Mouse (Mus musculus): ENCODE measurements at regions not wholly inside any gene's neighbourhood (a gene's known extent, or its start where the extent isn't known, plus 50 kb on each side); places are given as distances from the start of the nearest gene placed in this dataset.

GRCm38 (mm10) chr3:121025546-121026157, 145.8 kb downstream of the Rwdd3 start:
- no peaks in the 10 kb centered on the region for H3K4me1 ChIP-seq (ENCODE audit: control insufficient read depth, insufficient read depth, low read length)
- 80% methylated on average over 9 of the region's 9 CpGs for WGBS
- TF ChIP-seq POLR2A (IDR thresholded peaks at IDR 0.05; ENCODE audit: borderline replicate concordance, control insufficient read depth, low read depth, low read length) (no peak), CTCF (IDR thresholded peaks at IDR 0.05; ENCODE audit: control insufficient read depth, insufficient read depth, low read length) (no peak)

DNA sequence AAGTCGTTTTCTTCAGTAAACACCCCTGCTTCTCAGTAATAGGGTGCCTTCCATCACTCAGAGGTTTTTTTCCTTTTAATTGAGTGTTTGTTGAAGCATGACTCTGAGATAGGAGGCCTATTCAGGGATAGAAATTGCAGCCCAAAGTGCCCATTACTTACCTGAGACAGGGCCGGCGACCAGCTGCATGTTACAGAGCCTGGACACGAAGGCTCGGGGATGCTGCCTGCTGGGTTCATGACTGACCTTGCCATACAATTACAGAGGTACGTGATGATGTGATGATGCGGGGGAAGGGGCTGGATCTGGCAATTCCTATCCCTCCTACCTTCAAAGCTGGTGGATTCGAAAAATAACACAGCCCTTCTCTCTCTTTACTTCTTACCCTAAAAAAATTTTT, 146.7 kb downstream of the Rwdd3 start:
- no peak overlapping the region for H3K4me3 ChIP-seq (replicated peaks; ENCODE audit: control insufficient read depth, low read depth, low read length)
- TF ChIP-seq POLR2A (IDR thresholded peaks at IDR 0.05; ENCODE audit: borderline replicate concordance, control insufficient read depth, low read depth, low read length) (no peak), CTCF (IDR thresholded peaks at IDR 0.05; ENCODE audit: control insufficient read depth, insufficient read depth, low read length) (no peak)
- no peak overlapping the region for H3K27ac ChIP-seq (ENCODE audit: control insufficient read depth, insufficient read depth, low read depth, low read length, poor library complexity)
- no peaks in the 10 kb centered on the region for H3K4me1 ChIP-seq (ENCODE audit: control insufficient read depth, insufficient read depth, low read length)
- 72% methylated on average over 8 of the region's 8 CpGs for WGBS

More at GRCm38 (mm10) chr3:121025546-121026157, 145.8 kb downstream of the Rwdd3 start:
- Histone ChIP-seq H3K4me3 (replicated peaks; ENCODE audit: control insufficient read depth, low read depth, low read length) (no peak overlapping the region), H3K27ac (ENCODE audit: control insufficient read depth, insufficient read depth, low read depth, low read length, poor library complexity) (no peak overlapping the region)

GRCm38 (mm10) chr3:121021126-121021848, 150.2 kb downstream of the Rwdd3 start:
- no peak overlapping the region for H3K27ac ChIP-seq (ENCODE audit: control insufficient read depth, insufficient read depth, low read depth, low read length, poor library complexity)
- no peaks in the 10 kb centered on the region for H3K4me1 ChIP-seq (ENCODE audit: control insufficient read depth, insufficient read depth, low read length)
- TF ChIP-seq CTCF (IDR thresholded peaks at IDR 0.05; ENCODE audit: control insufficient read depth, insufficient read depth, low read length) (no peak), POLR2A (IDR thresholded peaks at IDR 0.05; ENCODE audit: borderline replicate concordance, control insufficient read depth, low read depth, low read length) (no peak)
- WGBS: 74% methylated on average over 4 of the region's 4 CpGs
- no peak overlapping the region for H3K4me3 ChIP-seq (replicated peaks; ENCODE audit: control insufficient read depth, low read depth, low read length)

- H3K4me3 ChIP-seq (replicated peaks; ENCODE audit: control insufficient read depth, low read depth, low read length): no peak overlapping the region
- TF ChIP-seq CTCF (IDR thresholded peaks at IDR 0.05; ENCODE audit: control insufficient read depth, insufficient read depth, low read length) (no peak), POLR2A (IDR thresholded peaks at IDR 0.05; ENCODE audit: borderline replicate concordance, control insufficient read depth, low read depth, low read length) (no peak)
- no peak overlapping the region for H3K27ac ChIP-seq (ENCODE audit: control insufficient read depth, insufficient read depth, low read depth, low read length, poor library complexity)
- H3K4me1 ChIP-seq (ENCODE audit: control insufficient read depth, insufficient read depth, low read length): no peaks in the 10 kb centered on the region
- 86% methylated on average over 6 of the region's 6 CpGs for WGBS
Measured at GRCm38 (mm10) chr3:121009223-121009622, 162.3 kb downstream of the Rwdd3 start.

DNA sequence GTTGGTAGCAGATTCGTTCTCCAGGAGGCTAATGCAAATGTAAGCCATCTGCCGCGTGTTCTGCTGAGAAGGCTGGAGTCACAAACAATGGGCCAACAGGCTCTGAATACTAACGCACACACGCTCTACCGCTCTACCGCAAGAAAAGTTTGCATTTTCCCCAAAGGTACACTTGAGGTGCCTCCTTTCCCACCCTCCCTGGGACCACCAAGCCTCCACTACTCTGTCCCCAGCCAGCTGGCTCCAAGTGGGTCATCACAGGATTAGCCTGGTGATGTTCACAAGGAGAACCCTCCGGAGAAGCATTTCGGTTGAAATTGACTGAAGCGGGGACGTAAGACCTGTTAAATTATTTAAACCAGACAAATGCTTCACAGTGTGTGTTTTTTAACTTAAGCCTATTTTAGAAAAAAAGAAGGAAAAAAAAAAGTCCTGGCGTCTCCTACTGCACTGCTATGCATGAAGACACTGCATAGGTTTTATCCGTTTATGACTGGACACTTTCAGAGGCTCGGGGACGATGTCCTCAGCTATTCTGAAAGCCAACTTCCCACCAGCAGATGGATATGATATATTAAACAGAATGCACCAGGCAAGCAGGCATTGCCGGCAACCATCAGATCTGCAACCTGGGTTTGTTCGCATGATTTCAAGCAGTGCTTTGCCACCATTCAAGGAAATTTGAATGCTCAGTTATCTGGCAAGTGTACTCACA, 187.8 kb downstream of the Rwdd3 start:
- H3K4me1 ChIP-seq (ENCODE audit: control insufficient read depth, insufficient read depth, low read length): no peaks in the 10 kb centered on the region
- no peak overlapping the region for H3K4me3 ChIP-seq (replicated peaks; ENCODE audit: control insufficient read depth, low read depth, low read length)
- WGBS: 82% methylated on average over 17 of the region's 17 CpGs
- TF ChIP-seq POLR2A (IDR thresholded peaks at IDR 0.05; ENCODE audit: borderline replicate concordance, control insufficient read depth, low read depth, low read length) (no peak), CTCF (IDR thresholded peaks at IDR 0.05; ENCODE audit: control insufficient read depth, insufficient read depth, low read length) (no peak)
- no peak overlapping the region for H3K27ac ChIP-seq (ENCODE audit: control insufficient read depth, insufficient read depth, low read depth, low read length, poor library complexity)

DNA sequence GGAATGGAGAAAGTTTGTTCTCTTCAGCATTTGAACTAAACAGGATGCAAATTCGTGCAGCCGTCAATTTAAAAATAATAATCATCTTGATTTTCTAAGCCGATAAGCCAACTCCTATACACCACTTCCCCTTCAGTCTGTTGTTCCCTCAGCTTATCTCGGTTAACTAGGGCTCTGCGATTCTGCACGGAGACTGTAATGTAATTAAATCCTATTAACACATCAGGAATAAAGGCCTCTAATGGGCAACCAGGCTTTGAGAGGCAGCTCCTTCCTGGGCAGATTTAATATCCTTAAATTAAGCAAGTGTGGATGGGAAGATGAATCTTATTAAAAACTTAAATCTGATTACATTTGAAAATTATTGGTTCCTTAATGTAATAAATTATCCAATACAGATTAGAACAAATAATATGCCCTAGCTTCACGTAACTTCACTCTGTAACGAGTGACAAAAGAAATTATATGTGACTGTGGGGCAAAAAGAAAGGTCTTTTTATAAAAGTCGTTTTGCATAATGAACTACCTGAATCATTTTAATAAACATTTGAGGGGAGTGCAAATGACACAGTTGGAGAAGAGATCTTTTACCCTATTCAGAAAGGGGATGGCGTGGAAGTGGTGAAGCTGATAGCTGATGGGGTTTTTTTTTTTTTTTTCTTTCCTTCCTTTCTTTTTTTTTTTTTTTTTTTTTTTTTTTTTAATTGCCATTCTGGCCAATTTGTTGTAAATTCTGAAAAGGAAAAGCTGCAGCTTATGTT, 188.5 kb downstream of the Rwdd3 start:
- 18% methylated on average over 10 of the region's 10 CpGs for WGBS
- H3K4me3 ChIP-seq (replicated peaks; ENCODE audit: control insufficient read depth, low read depth, low read length): no peak overlapping the region
- no peaks in the 10 kb centered on the region for H3K4me1 ChIP-seq (ENCODE audit: control insufficient read depth, insufficient read depth, low read length)
- no peak overlapping the region for H3K27ac ChIP-seq (ENCODE audit: control insufficient read depth, insufficient read depth, low read depth, low read length, poor library complexity)
- TF ChIP-seq POLR2A (IDR thresholded peaks at IDR 0.05; ENCODE audit: borderline replicate concordance, control insufficient read depth, low read depth, low read length): no peak
- no peak for TF ChIP-seq CTCF (IDR thresholded peaks at IDR 0.05; ENCODE audit: control insufficient read depth, insufficient read depth, low read length)

- 20% methylated on average over 4 of the region's 4 CpGs for WGBS
- H3K27ac ChIP-seq (ENCODE audit: control insufficient read depth, insufficient read depth, low read depth, low read length, poor library complexity): no peak overlapping the region
- no peak for TF ChIP-seq CTCF (IDR thresholded peaks at IDR 0.05; ENCODE audit: control insufficient read depth, insufficient read depth, low read length)
- no peak for TF ChIP-seq POLR2A (IDR thresholded peaks at IDR 0.05; ENCODE audit: borderline replicate concordance, control insufficient read depth, low read depth, low read length)
- H3K4me3 ChIP-seq (replicated peaks; ENCODE audit: control insufficient read depth, low read depth, low read length): no peak overlapping the region
- no peaks in the 10 kb centered on the region for H3K4me1 ChIP-seq (ENCODE audit: control insufficient read depth, insufficient read depth, low read length)
Measured at GRCm38 (mm10) chr3:120982218-120982617, 189.3 kb downstream of the Rwdd3 start.
